Mouse (Mus musculus) hindbrain, embryonic 11.5 days (tissue): ENCODE data around the gene Chid1. TPM values are rescaled to one million over a fixed set of nuclear protein-coding genes. Genes with fewer than 3 reads are reported as not detected.

Experiments
- polyA plus RNA-seq: library from polyadenylated mRNA; unstranded; fragments of >200 nt; fragmentation: Nextera tagmentation; extraction: Ambion mirVana; gene quantifications from 2 replicates; pipeline ENCODE4 v1.2.1, GENCODE M21; 2014

Gene Chid1
- polyA plus RNA-seq, 1 experiment from 2014 or later, result 24.1 TPM

Other genes starting within 250 kb of the Chid1 start
- gene Drd4, start 247.9 kb downstream of the Chid1 start, polyA plus RNA-seq, result 0.25 and 0.33 TPM in 2 replicates
- 70.0 and 75.9 TPM in 2 replicates for gene Deaf1, start 212.2 kb downstream of the Chid1 start, polyA plus RNA-seq
- 29.7 and 31.9 TPM in 2 replicates for gene Tmem80, start 212.1 kb downstream of the Chid1 start, polyA plus RNA-seq
- 2.1 and 2.6 TPM in 2 replicates for gene Eps8l2, start 201.0 kb downstream of the Chid1 start, polyA plus RNA-seq
- 389 and 395 TPM in 2 replicates for gene Taldo1, start 147.7 kb downstream of the Chid1 start, polyA plus RNA-seq
- 43.3 and 48.1 TPM in 2 replicates for gene Gatd1, start 125.7 kb downstream of the Chid1 start, polyA plus RNA-seq
- 6.8 and 7.2 TPM in 2 replicates for gene Cend1, start 110.4 kb downstream of the Chid1 start, polyA plus RNA-seq
- 33.9 and 36.6 TPM in 2 replicates for gene Slc25a22, start 102.0 kb downstream of the Chid1 start, polyA plus RNA-seq
- 8.3 and 8.6 TPM in 2 replicates for gene Pidd1, start 95.8 kb downstream of the Chid1 start, polyA plus RNA-seq
- gene Rplp2, start 92.5 kb downstream of the Chid1 start, polyA plus RNA-seq, result 870 and 939 TPM in 2 replicates
- 13.7 and 14.2 TPM in 2 replicates for gene Pnpla2, start 84.7 kb downstream of the Chid1 start, polyA plus RNA-seq
- 4.4 and 4.5 TPM in 2 replicates for gene Cracr2b, start 78.8 kb downstream of the Chid1 start, polyA plus RNA-seq
- 40.1 and 57.9 TPM in 2 replicates for gene Cd151, start 72.5 kb downstream of the Chid1 start, polyA plus RNA-seq
- gene Polr2l, start 64.7 kb downstream of the Chid1 start, polyA plus RNA-seq, result 71.5 and 74.0 TPM in 2 replicates
- 29.6 and 31.4 TPM in 2 replicates for gene Tspan4, start 64.6 kb downstream of the Chid1 start, polyA plus RNA-seq
- gene Ap2a2, start 22.3 kb upstream of the Chid1 start, polyA plus RNA-seq, result 67.1 and 77.4 TPM in 2 replicates
- 0.17 TPM in 2 replicates for gene Muc6, start 115.5 kb upstream of the Chid1 start, polyA plus RNA-seq
- 0.07 and 0.32 TPM in 2 replicates for gene Muc2, start 150.5 kb upstream of the Chid1 start, polyA plus RNA-seq
- gene Muc5ac, start 249.1 kb upstream of the Chid1 start, polyA plus RNA-seq, result not detected in 2 replicates